12 mouse cellular contexts compared by ENCODE assay signal in the genomic region with DNA sequence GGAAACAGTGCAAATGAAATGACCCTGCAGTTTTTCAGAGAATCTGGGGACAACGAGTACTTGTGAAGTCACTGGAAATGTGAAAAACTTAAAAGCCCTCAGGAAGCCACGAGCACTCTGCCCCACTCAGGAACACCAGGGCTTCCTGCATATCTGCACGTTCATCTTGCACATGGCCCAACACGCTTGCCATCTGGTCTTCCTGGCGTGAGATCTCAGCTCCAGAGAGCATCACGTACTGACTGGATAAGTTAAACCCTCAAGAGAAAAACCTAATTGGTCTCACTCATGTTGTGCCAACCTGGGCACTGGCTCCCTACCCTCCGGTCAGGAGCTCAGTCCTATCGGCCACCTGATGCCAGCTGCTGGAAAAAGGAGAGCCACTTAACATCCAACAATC. TPM values are rescaled to one million over a fixed set of nuclear protein-coding genes. Genes with fewer than 3 reads are reported as not detected.
DNase-seq lines count a peak whose midpoint lies in the region; TF ChIP-seq lines count a peak whose summit lies in the region.
"Had no signal": no experiment of that assay in that cellular context is flagged by ENCODE, and none has a peak within 500 bp of the region (broad histone marks: within the 10 kb centered on the region; RNA-seq: fewer than 3 reads in every experiment).

No protein-coding gene starts in this region.

- TF ChIP-seq CTCF in cerebellum, adult 2 months (IDR thresholded peaks at IDR 0.05; ENCODE audit: borderline replicate concordance, insufficient read depth, low read depth, low read length) = no peak

- H3K4me3 ChIP-seq in cerebellum, adult 2 months (replicated peaks; ENCODE audit: insufficient read depth, low read depth, low read length) = no peak overlapping the region
- H3K4me3 ChIP-seq: midbrain, embryonic 12.5 days; neural tube, embryonic 13.5 days had no signal

- peaks cover 4% of the 10 kb centered on the region for H3K4me1 ChIP-seq in cerebellum, adult 2 months (ENCODE audit: control insufficient read depth, insufficient read depth, low read length)
- H3K4me1 ChIP-seq: midbrain, embryonic 12.5 days; neural tube, embryonic 13.5 days had no signal

- no peaks in the 10 kb centered on the region for H3K27me3 ChIP-seq in cerebellum, adult 2 months (ENCODE audit: control insufficient read depth, insufficient read depth, low read length)
- H3K27me3 ChIP-seq: midbrain, embryonic 12.5 days; neural tube, embryonic 13.5 days had no signal

- DNase-seq in adrenal gland, postnatal 14 days = peak; percentile 35
- no peak for DNase-seq in adrenal gland, postnatal 25 days
- DNase-seq in left cerebral cortex, postnatal 4 days = peak; percentile 75
- no peak for DNase-seq in left cerebral cortex, postnatal 14 days (ENCODE audit: low spot score in 2 of 2)
- peak; percentile 58 to 70 for DNase-seq in cerebellum, adult 2 months
- peak; percentile 16 to 23 for DNase-seq in layer of hippocampus, adult 8-10 months (ENCODE audit: low spot score in 2 of 2)
- no peak for DNase-seq in frontal cortex, postnatal 14 days (ENCODE audit: low spot score in 2 of 2)
- no peak for DNase-seq in liver
- DNase-seq: kidney, postnatal 14 days; retina, postnatal 1 day had no signal

- intact Hi-C loops in left cerebral cortex, postnatal 4 days (cut with DNase I) = no loop called here
- intact Hi-C loops in left cerebral cortex, postnatal 14 days (cut with DNase I) = no loop called here

- no peak for TF ChIP-seq POLR2A in cerebellum, adult 2 months (IDR thresholded peaks at IDR 0.05; ENCODE audit: borderline replicate concordance, insufficient read depth, low read length)

- 5% methylated on average over 8 of the region's 8 CpGs for WGBS in cerebellum, adult 2 months

- no peak overlapping the region for H3K27ac ChIP-seq in cerebellum, adult 2 months (ENCODE audit: insufficient read depth, low read length)
- H3K27ac ChIP-seq: midbrain, embryonic 12.5 days; neural tube, embryonic 13.5 days had no signal

RNA-seq across cellular contexts. Expression of a gene that starts 56.3 kb away (rescaled TPM):
- total RNA-seq in adrenal gland, postnatal 14 days (2021) = 13.3 and 13.6 TPM in 2 replicates
- 9.5 and 16.5 TPM in 2 replicates for total RNA-seq in adrenal gland, postnatal 25 days (2021)
- 1 to 10 TPM; 1.3 to 1.5 TPM for total RNA-seq in left cerebral cortex, postnatal 4 days (2021)
- total RNA-seq in left cerebral cortex, postnatal 14 days (2021) = 1 to 10 TPM; 1.2 to 2.4 TPM
- 2.0 and 2.3 TPM in 2 replicates for polyA plus RNA-seq in cerebellum, adult 2 months (2012; rRNA removed)
- under 1 TPM; 0.41 to 0.62 (median 0.60) TPM for total RNA-seq in layer of hippocampus, adult 8-10 months (2022)

Comparison
In these comparisons a context has a peak if more than half of its experiments do, and no peak if none do; other contexts are left out.
1. DNase-seq: peak in adrenal gland, postnatal 14 days (single experiment), left cerebral cortex, postnatal 4 days (single experiment), cerebellum, adult 2 months (2 of 2) and layer of hippocampus, adult 8-10 months (2 of 2); none in adrenal gland, postnatal 25 days (single experiment), left cerebral cortex, postnatal 14 days (0 of 2), frontal cortex, postnatal 14 days (0 of 2) and liver (single experiment).